9 mouse cellular contexts compared by ENCODE assay signal in the genomic region with DNA sequence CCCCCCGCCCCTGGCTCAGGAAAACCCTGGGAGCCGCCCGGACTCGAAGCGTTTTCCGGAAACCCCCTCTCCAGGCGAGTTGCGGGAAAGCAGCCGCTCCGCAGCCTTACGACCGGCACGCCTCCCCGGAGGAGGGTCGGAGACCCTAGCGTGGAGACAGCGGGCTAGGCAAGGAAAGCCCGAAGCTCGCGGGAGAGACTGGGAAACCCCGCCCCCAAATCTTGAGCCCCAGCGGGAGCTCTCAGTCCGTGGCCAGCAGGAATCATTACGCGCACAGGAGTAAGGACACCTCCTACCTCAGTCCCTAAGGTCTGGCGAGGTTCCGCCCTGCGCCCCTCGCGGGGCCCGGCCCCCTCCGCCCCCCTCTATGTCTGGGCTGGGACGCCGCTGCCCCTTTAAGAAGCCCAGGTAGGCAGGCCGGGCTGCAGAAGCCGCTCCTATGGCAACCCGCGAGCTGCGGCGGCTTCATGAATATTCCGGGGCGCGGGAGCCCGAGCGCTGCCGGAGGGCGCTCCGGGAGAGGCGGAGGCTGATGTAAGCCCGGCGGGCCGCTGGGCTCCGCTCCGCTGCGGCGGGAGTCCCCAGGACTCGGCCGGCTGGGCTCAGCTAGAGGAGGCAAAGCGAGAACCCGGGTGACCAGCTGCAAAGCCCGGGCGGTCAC. TPM values are rescaled to one million over a fixed set of nuclear protein-coding genes. Genes with fewer than 3 reads are reported as not detected.
DNase-seq lines count a peak whose midpoint lies in the region; ATAC-seq and TF ChIP-seq lines count a peak whose summit lies in the region.
"Had no signal": no experiment of that assay in that cellular context is flagged by ENCODE, and none has a peak within 500 bp of the region (broad histone marks: within the 10 kb centered on the region; RNA-seq: fewer than 3 reads in every experiment).

No protein-coding gene starts in this region.

- 4% methylated on average over 62 of the region's 62 CpGs for WGBS in thymus, adult 2 months
- WGBS in liver, embryonic 15.5 days (ENCODE audit: insufficient replicate concordance) = under 1% methylated on average over 62 of the region's 62 CpGs

- H3K36me3 ChIP-seq in thymus, adult 2 months (ENCODE audit: control insufficient read depth, insufficient read depth, low read length) = no peaks in the 10 kb centered on the region
- no peaks in the 10 kb centered on the region for H3K36me3 ChIP-seq in liver, embryonic 15.5 days (replicated peaks)
- H3K36me3 ChIP-seq: G1E had no signal

- H3K27ac ChIP-seq in thymus, adult 2 months (ENCODE audit: control insufficient read depth, insufficient read depth, low read length) = no peak overlapping the region
- H3K27ac ChIP-seq in liver, embryonic 15.5 days (replicated peaks) = no peak overlapping the region

- no peak for TF ChIP-seq POLR2A in thymus, adult 2 months (IDR thresholded peaks at IDR 0.05; ENCODE audit: control insufficient read depth, extremely low read depth, insufficient read depth, low read length, poor library complexity)

- peak overlapping the region; percentile 68 for H3K4me2 ChIP-seq in liver, embryonic 15.5 days

- 0 out of 2 replicates have a peak, but pooled peaks have one; percentile 24 for ATAC-seq in erythroblast, adult 5-6 weeks (replicated peaks; ENCODE audit: low FRiP score, poor library complexity, severe bottlenecking)
- no peak; the same call in 1 of the 2 replicates for ATAC-seq in liver, embryonic 15.5 days (ENCODE audit: insufficient read depth)

- intact Hi-C loops in heart, postnatal 10 days (cut with DNase I) = no loop called here

- no peak for TF ChIP-seq CTCF in thymus, adult 2 months (IDR thresholded peaks at IDR 0.05; ENCODE audit: borderline replicate concordance, control insufficient read depth, extremely low read depth, insufficient read depth, low read length, poor library complexity)

- H3K4me1 ChIP-seq in thymus, adult 2 months (replicated peaks; ENCODE audit: control insufficient read depth, insufficient read depth, low read length) = no peaks in the 10 kb centered on the region
- H3K4me1 ChIP-seq in liver, embryonic 15.5 days (replicated peaks) = peaks cover 9% of the 10 kb centered on the region; the same call in 1 of the 2 replicates

- H3K9me3 ChIP-seq in liver, embryonic 15.5 days (replicated peaks) = no peaks in the 10 kb centered on the region

- peak overlapping the region; percentile 6; the same call in 1 of the 2 replicates for H3K4me3 ChIP-seq in thymus, adult 2 months (ENCODE audit: control insufficient read depth, insufficient read depth, low read length)
- peak overlapping the region; percentile 47 for H3K4me3 ChIP-seq in liver, embryonic 15.5 days (replicated peaks)

- no peaks in the 10 kb centered on the region; the same call in 1 of the 2 replicates for H3K27me3 ChIP-seq in thymus, adult 2 months (ENCODE audit: control insufficient read depth, insufficient read depth, low read length)
- peaks cover 95% of the 10 kb centered on the region for H3K27me3 ChIP-seq in liver, embryonic 15.5 days

- no peak overlapping the region for H3K9ac ChIP-seq in liver, embryonic 15.5 days

- no peak for DNase-seq in thymus, adult 2 months
- no peak for DNase-seq in thymus, adult 18-20 months
- peak; percentile 54 to 57 for DNase-seq in heart, postnatal 10 days
- peak; percentile 70 to 79 for DNase-seq in kidney, postnatal 4 days
- DNase-seq in retina, embryonic 14.5 days (ENCODE audit: low spot score) = peak; percentile 89
- DNase-seq in spleen, postnatal 4 days (ENCODE audit: low spot score in 2 of 2) = no peak

RNA-seq across cellular contexts. Expression of a gene that starts 0.7 kb away (rescaled TPM):
- polyA plus RNA-seq in thymus, adult 2 months (2012; rRNA removed) = 1.0 and 1.3 TPM in 2 replicates
- total RNA-seq in erythroblast, adult 5-6 weeks (2015; ENCODE audit: low replicate concordance) = not detected in 2 replicates
- total RNA-seq in erythroblast, adult 5-6 weeks (2017; ENCODE audit: low replicate concordance) = not detected in 2 replicates
- total RNA-seq in heart, postnatal 10 days (2021) = 1 to 10 TPM; 4.3 to 5.5 TPM
- not detected in 2 replicates for polyA plus RNA-seq in liver, embryonic 15.5 days (2015; fragmentation: Nextera tagmentation; extraction: Ambion mirVana)
- polyA plus RNA-seq: G1E had no signal

Comparison
In these comparisons a context has a peak if more than half of its experiments do, and no peak if none do; other contexts are left out.
1. DNase-seq: peak in heart, postnatal 10 days (2 of 2), kidney, postnatal 4 days (2 of 2) and retina, embryonic 14.5 days (single experiment); none in thymus, adult 2 months (single experiment), thymus, adult 18-20 months (0 of 2) and spleen, postnatal 4 days (0 of 2).
2. RNA of a gene that starts 0.7 kb away (total RNA-seq): 4.3 to 5.5 TPM in heart, postnatal 10 days; not detected in erythroblast, adult 5-6 weeks; every median in the first group is over 4 times any median in the second.